Mouse (Mus musculus): ENCODE measurements at regions not wholly inside any gene's neighbourhood (a gene's known extent, or its start where the extent isn't known, plus 50 kb on each side); places are given as distances from the start of the nearest gene placed in this dataset.

DNA sequence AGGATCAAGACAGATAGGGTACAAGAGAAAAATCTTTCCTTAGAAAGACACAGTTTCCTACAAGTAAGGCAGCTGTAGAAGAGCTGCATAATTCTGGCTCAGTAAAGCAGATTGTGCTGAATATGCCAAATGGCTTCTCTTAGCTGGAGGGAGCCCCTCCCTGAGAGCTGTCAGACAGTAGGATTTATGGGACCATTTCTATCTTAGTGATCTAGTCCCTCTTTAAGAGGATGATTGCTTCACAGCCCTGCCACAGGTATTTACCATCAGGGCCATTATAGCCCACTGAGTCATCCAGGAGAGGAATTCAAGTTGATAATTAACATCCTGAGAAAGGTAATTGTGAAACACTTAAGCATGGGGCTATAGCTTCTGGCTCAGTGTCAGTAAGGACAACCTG, 101.5 kb upstream of the Cypt1 start:
- Histone ChIP-seq H3K4me1 (ENCODE audit: control insufficient read depth, insufficient read depth, low read length) (no peaks in the 10 kb centered on the region), H3K27ac (ENCODE audit: insufficient read depth, low read length) (no peak overlapping the region), H3K27me3 (ENCODE audit: control insufficient read depth, insufficient read depth, low read length) (no peaks in the 10 kb centered on the region), H3K4me3 (replicated peaks; ENCODE audit: insufficient read depth, low read depth, low read length) (no peak overlapping the region)
- DNase-seq: no peak
- TF ChIP-seq POLR2A (IDR thresholded peaks at IDR 0.05; ENCODE audit: borderline replicate concordance, insufficient read depth, low read length) (no peak), CTCF (IDR thresholded peaks at IDR 0.05; ENCODE audit: borderline replicate concordance, insufficient read depth, low read depth, low read length) (no peak)

DNA sequence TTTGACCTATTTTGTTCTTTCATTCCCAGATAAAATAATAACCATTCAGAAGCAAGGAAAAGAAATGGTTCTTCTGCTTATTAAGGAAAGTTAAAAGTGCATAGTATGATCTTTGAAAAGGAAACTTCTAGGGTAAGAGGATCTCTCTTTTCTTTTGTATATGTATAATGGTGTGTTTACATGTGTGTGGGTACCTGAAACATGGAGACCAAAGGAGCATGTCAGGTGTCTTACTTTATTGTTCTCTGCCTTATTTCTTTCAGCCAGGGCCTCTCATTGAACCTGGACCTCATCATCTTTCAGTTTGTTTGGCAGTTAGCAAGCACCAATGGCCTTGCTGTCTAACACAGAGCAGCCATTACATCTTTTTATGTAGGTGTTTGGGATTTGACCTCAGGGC, 101.0 kb upstream of the Cypt1 start:
- no peak overlapping the region for H3K4me3 ChIP-seq (replicated peaks; ENCODE audit: insufficient read depth, low read depth, low read length)
- no peaks in the 10 kb centered on the region for H3K4me1 ChIP-seq (ENCODE audit: control insufficient read depth, insufficient read depth, low read length)
- DNase-seq: no peak
- H3K27me3 ChIP-seq (ENCODE audit: control insufficient read depth, insufficient read depth, low read length): no peaks in the 10 kb centered on the region
- no peak overlapping the region for H3K27ac ChIP-seq (ENCODE audit: insufficient read depth, low read length)
- TF ChIP-seq POLR2A (IDR thresholded peaks at IDR 0.05; ENCODE audit: borderline replicate concordance, insufficient read depth, low read length) (no peak), CTCF (IDR thresholded peaks at IDR 0.05; ENCODE audit: borderline replicate concordance, insufficient read depth, low read depth, low read length) (no peak)

DNA sequence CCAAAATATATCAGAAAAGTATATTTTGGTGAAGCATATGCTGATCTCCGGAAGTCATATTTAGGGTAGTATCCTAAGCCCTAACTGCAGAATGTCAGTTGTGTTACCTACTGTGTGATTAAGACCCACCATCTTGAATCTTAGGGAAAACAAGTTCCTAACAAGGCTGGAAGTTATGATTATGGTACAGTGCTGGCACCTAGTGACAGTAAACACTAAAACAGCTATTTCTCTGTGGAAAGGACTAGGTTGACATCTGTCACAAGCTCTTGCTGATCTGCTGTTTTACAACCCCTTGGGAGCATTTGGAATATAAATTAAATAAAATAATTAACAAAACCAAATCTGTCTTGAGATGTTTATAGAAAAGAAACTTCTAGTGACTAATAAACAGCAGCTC, 84.6 kb upstream of the Cypt1 start:
- Histone ChIP-seq H3K4me1 (ENCODE audit: control insufficient read depth, insufficient read depth, low read length) (no peaks in the 10 kb centered on the region), H3K27ac (ENCODE audit: insufficient read depth, low read length) (no peak overlapping the region), H3K4me3 (replicated peaks; ENCODE audit: insufficient read depth, low read depth, low read length) (no peak overlapping the region), H3K27me3 (ENCODE audit: control insufficient read depth, insufficient read depth, low read length) (no peaks in the 10 kb centered on the region)
- TF ChIP-seq POLR2A (IDR thresholded peaks at IDR 0.05; ENCODE audit: borderline replicate concordance, insufficient read depth, low read length) (no peak), CTCF (IDR thresholded peaks at IDR 0.05; ENCODE audit: borderline replicate concordance, insufficient read depth, low read depth, low read length) (no peak)
- WGBS: 96% methylated on average over 1 of the region's 1 CpGs
- DNase-seq: no peak

DNA sequence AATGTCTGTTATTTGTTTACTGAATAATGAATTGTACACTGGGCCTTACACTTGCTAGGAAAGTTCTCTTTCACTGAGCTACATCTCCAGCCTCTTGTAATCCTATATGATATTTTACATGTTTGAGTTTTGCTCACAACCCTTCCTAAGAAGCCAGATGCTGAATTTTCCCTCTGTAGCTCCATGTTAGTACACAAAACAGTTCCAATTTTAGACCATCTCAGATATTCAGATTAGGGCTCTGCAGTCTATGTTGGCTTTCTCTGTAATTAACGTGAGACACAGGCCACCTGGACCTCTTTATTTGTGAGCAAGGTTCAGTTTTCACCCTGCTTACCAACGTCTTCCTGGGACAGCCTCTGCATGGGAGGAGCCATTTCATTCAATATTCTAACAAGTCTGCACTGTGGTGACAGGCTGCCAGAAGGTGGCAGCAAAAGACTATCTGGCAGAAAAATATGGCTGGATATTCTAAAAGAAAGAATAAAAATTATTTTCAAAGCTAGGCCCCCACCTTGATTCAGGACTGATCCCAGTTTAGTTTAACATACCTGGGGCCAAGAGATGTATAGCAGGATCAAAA, 72.1 kb upstream of the Cypt1 start:
- Histone ChIP-seq H3K27me3 (ENCODE audit: control insufficient read depth, insufficient read depth, low read length) (no peaks in the 10 kb centered on the region), H3K4me1 (ENCODE audit: control insufficient read depth, insufficient read depth, low read length) (no peaks in the 10 kb centered on the region), H3K4me3 (replicated peaks; ENCODE audit: insufficient read depth, low read depth, low read length) (no peak overlapping the region), H3K27ac (ENCODE audit: insufficient read depth, low read length) (no peak overlapping the region)
- WGBS: 0% methylated on average over 2 of the region's 2 CpGs
- DNase-seq: peak; percentile 13 to 28
- TF ChIP-seq POLR2A (IDR thresholded peaks at IDR 0.05; ENCODE audit: borderline replicate concordance, insufficient read depth, low read length): no peak
- peak; percentile 48; the same call in 1 of the 2 replicates for TF ChIP-seq CTCF (IDR thresholded peaks at IDR 0.05; ENCODE audit: borderline replicate concordance, insufficient read depth, low read depth, low read length)
